In genomic region chr7:118889046-118889680, GRCm38 (mm10) we compare ENCODE assay signal across 10 mouse cellular contexts. TPM values are rescaled to one million over a fixed set of nuclear protein-coding genes. Genes with fewer than 3 reads are reported as not detected.
DNase-seq lines count a peak whose midpoint lies in the region; ATAC-seq lines count a peak whose summit lies in the region.
"Had no signal": no experiment of that assay in that cellular context is flagged by ENCODE, and none has a peak within 500 bp of the region (broad histone marks: within the 10 kb centered on the region; RNA-seq: fewer than 3 reads in every experiment).

No protein-coding gene starts in this region.

- DNase-seq in testis, postnatal 10 days (ENCODE audit: low spot score), result peak; percentile 61
- no peak for DNase-seq in testis, postnatal 14 days (ENCODE audit: low spot score)
- no peak for DNase-seq in gastrocnemius, adult 8-10 months (ENCODE audit: low spot score in 2 of 2)
- DNase-seq in frontal cortex, postnatal 10 days (ENCODE audit: low spot score in 2 of 2), result no peak
- DNase-seq in right cerebral cortex, adult 2 months (ENCODE audit: low spot score in 2 of 2), result no peak
- DNase-seq: thymus, postnatal 14 days had no signal

- no peak overlapping the region for H3K4me3 ChIP-seq in forebrain, embryonic 12.5 days (replicated peaks)
- no peak overlapping the region for H3K4me3 ChIP-seq in forebrain, embryonic 15.5 days
- no peak overlapping the region for H3K4me3 ChIP-seq in lung, embryonic 16.5 days (ENCODE audit: low read length)

- H3K9ac ChIP-seq in forebrain, embryonic 12.5 days, result no peak overlapping the region
- H3K9ac ChIP-seq in forebrain, embryonic 15.5 days (replicated peaks), result no peak overlapping the region
- H3K9ac ChIP-seq in lung, embryonic 16.5 days (ENCODE audit: low read length), result no peak overlapping the region

- H3K9me3 ChIP-seq in forebrain, embryonic 12.5 days, result no peaks in the 10 kb centered on the region
- no peaks in the 10 kb centered on the region for H3K9me3 ChIP-seq in forebrain, embryonic 15.5 days
- no peaks in the 10 kb centered on the region for H3K9me3 ChIP-seq in lung, embryonic 16.5 days (ENCODE audit: control insufficient read depth, low read length)

- H3K27me3 ChIP-seq in forebrain, embryonic 12.5 days, result no peaks in the 10 kb centered on the region
- no peaks in the 10 kb centered on the region for H3K27me3 ChIP-seq in forebrain, embryonic 15.5 days
- no peaks in the 10 kb centered on the region for H3K27me3 ChIP-seq in lung, embryonic 16.5 days (ENCODE audit: control insufficient read depth, insufficient read depth, low read depth, low read length)

- H3K4me1 ChIP-seq in forebrain, embryonic 12.5 days, result peaks cover 23% of the 10 kb centered on the region
- peaks cover 12% of the 10 kb centered on the region for H3K4me1 ChIP-seq in forebrain, embryonic 15.5 days
- H3K4me1 ChIP-seq in lung, embryonic 16.5 days (replicated peaks; ENCODE audit: control insufficient read depth, insufficient read depth, low read length), result peaks cover 7% of the 10 kb centered on the region; the same call in 1 of the 2 replicates

- no peak overlapping the region for H3K4me2 ChIP-seq in forebrain, embryonic 12.5 days
- H3K4me2 ChIP-seq in forebrain, embryonic 15.5 days (replicated peaks), result no peak overlapping the region
- H3K4me2 ChIP-seq in lung, embryonic 16.5 days (ENCODE audit: low read depth, low read length), result no peak overlapping the region

- H3K27ac ChIP-seq in forebrain, embryonic 12.5 days, result 0 out of 2 replicates have a peak overlapping the region, but pooled peaks have one; percentile 19
- H3K27ac ChIP-seq in forebrain, embryonic 15.5 days (replicated peaks), result no peak overlapping the region
- H3K27ac ChIP-seq in lung, embryonic 16.5 days (ENCODE audit: low read length), result peak overlapping the region; percentile 66; the same call in 1 of the 2 replicates

- ATAC-seq in forebrain, embryonic 12.5 days (ENCODE audit: low FRiP score), result no peak
- no peak for ATAC-seq in forebrain, embryonic 15.5 days (replicated peaks)
- ATAC-seq in lung, embryonic 16.5 days (ENCODE audit: low read depth), result peak; percentile 47
- ATAC-seq: inflammation-experienced regulatory T-cells, adult 6 months had no signal

- WGBS in forebrain, embryonic 12.5 days, result 7% methylated on average over 3 of the region's 3 CpGs
- 0% methylated on average over 3 of the region's 3 CpGs for WGBS in forebrain, embryonic 15.5 days
- 6% methylated on average over 3 of the region's 3 CpGs for WGBS in lung, embryonic 16.5 days

- no peaks in the 10 kb centered on the region for H3K36me3 ChIP-seq in forebrain, embryonic 12.5 days (replicated peaks)
- H3K36me3 ChIP-seq in forebrain, embryonic 15.5 days, result no peaks in the 10 kb centered on the region
- H3K36me3 ChIP-seq in lung, embryonic 16.5 days (ENCODE audit: control insufficient read depth, insufficient read depth, low read length), result no peaks in the 10 kb centered on the region

RNA-seq across cellular contexts. Expression of gene Knop1, which starts 33.1 kb away (rescaled TPM):
- polyA plus RNA-seq in forebrain, embryonic 12.5 days (2016; fragmentation: Nextera tagmentation; extraction: Ambion mirVana), result 127 and 130 TPM in 2 replicates
- polyA plus RNA-seq in forebrain, embryonic 15.5 days (2015; fragmentation: Nextera tagmentation; extraction: Ambion mirVana), result 82.9 and 92.4 TPM in 2 replicates
- 72.0 and 84.7 TPM in 2 replicates for polyA plus RNA-seq in lung, embryonic 16.5 days (2015; fragmentation: Nextera tagmentation; extraction: Ambion mirVana)
- total RNA-seq in gastrocnemius, adult 8-10 months (2022), result 10 to 100 TPM; 21.6 to 28.1 (median 26.1) TPM

RNA-seq across cellular contexts. Expression of gene Iqck, which starts 33.6 kb away (rescaled TPM):
- 3.9 and 4.4 TPM in 2 replicates for polyA plus RNA-seq in forebrain, embryonic 12.5 days (2016; fragmentation: Nextera tagmentation; extraction: Ambion mirVana)
- 2.7 and 3.4 TPM in 2 replicates for polyA plus RNA-seq in forebrain, embryonic 15.5 days (2015; fragmentation: Nextera tagmentation; extraction: Ambion mirVana)
- 3.7 and 4.6 TPM in 2 replicates for polyA plus RNA-seq in lung, embryonic 16.5 days (2015; fragmentation: Nextera tagmentation; extraction: Ambion mirVana)
- total RNA-seq in gastrocnemius, adult 8-10 months (2022), result under 1 TPM in 2 of 4 experiments, not detected in 2; 0.12 to 0.32 TPM
